Mouse (Mus musculus) neural tube, embryonic 14.5 days (tissue): ENCODE results near the gene Psmd11. TPM values are rescaled to one million over a fixed set of nuclear protein-coding genes. Genes with fewer than 3 reads are reported as not detected.
"Not testable (repeated sequence)": the region's sequence is repeated elsewhere in the genome, so short reads cannot be mapped to it uniquely, and the experiment has no call there.

Experiments
- ATAC-seq: fragments of 200-750 bp; cut with Nextera tagmentation; 2 replicates; pipeline ENCODE4 v1.8.0; 2017; ENCODE audit warnings: low read depth, mild to moderate bottlenecking, moderate TSS enrichment, moderate library complexity
- H3K27ac ChIP-seq: fragments of 300-500 bp; sonication (generic); 2 replicates; pipeline ENCODE4 v1.5.1; 2014; ENCODE audit warnings: low read depth, mild to moderate bottlenecking, control low read depth, low read length, moderate library complexity, mixed read lengths
- H3K27me3 ChIP-seq: fragments of 300-500 bp; sonication (generic); 2 replicates; pipeline ENCODE4 v1.6.1; 2014; ENCODE audit warnings: low read length; ENCODE audit not compliant: control insufficient read depth, insufficient read depth
- H3K36me3 ChIP-seq: fragments of 300-500 bp; sonication (generic); 2 replicates; pipeline ENCODE4 v1.6.1; 2014; ENCODE audit warnings: low read length, mixed read lengths; ENCODE audit not compliant: control insufficient read depth, insufficient read depth
- H3K4me1 ChIP-seq: fragments of 300-500 bp; sonication (generic); 2 replicates; pipeline ENCODE4 v1.6.1; 2014; ENCODE audit warnings: low read length; ENCODE audit not compliant: control insufficient read depth, insufficient read depth
- H3K4me2 ChIP-seq: fragments of 300-500 bp; sonication (generic); 2 replicates; pipeline ENCODE4 v1.6.1; 2014; ENCODE audit warnings: mild to moderate bottlenecking, low read depth, low read length, control low read depth
- H3K4me3 ChIP-seq: fragments of 300-500 bp; sonication (generic); 2 replicates; pipeline ENCODE4 v1.5.1; 2014; ENCODE audit warnings: low read depth, low read length, control low read depth, mixed read lengths
- H3K9ac ChIP-seq: fragments of 300-500 bp; sonication (generic); replicated peaks from 2 replicates; pipeline ENCODE4 v1.6.1; 2014; ENCODE audit warnings: low read depth, mild to moderate bottlenecking, control low read depth, low read length, mixed read lengths
- H3K9me3 ChIP-seq: fragments of 300-500 bp; sonication (generic); 2 replicates; pipeline ENCODE4 v1.6.1; 2016; ENCODE audit warnings: low read length; ENCODE audit not compliant: control insufficient read depth
- WGBS: fragments of 180-500 bp; shearing (Covaris S2); extraction: QIAGEN DNeasy Blood & Tissue Kit; methylation state at CpG from one replicate; pipeline ENCODE4 v1.1.7; 2014; 5-methylcytosine and 5-hydroxymethylcytosine counted together
- polyA plus RNA-seq: library from polyadenylated mRNA; unstranded; fragments of >200 nt; fragmentation: Nextera tagmentation; extraction: Ambion mirVana; gene quantifications from 2 replicates; pipeline ENCODE4 v1.2.1, GENCODE M21; 2014

Psmd11 gene
- polyA plus RNA-seq, 1 experiment from 2014 or later, result 255 TPM

- Histone ChIP-seq H3K36me3 (peaks cover 60% of the 10 kb centered on the region), H3K4me1 (peaks cover 3% of the 10 kb centered on the region; the same call in 1 of the 2 replicates), H3K27me3 (no peaks in the 10 kb centered on the region), H3K9ac (no peak overlapping the region), H3K27ac (no peak overlapping the region), H3K4me3 (no peak overlapping the region), H3K9me3 (no peaks in the 10 kb centered on the region), H3K4me2 (no peak overlapping the region)
- WGBS, result 92% methylated on average over 2 of the region's 2 CpGs
- no peak for ATAC-seq
Observed at GRCm38 (mm10) chr11:80391407-80392120, 36.9 kb upstream of the Psmd11 start.

DNA sequence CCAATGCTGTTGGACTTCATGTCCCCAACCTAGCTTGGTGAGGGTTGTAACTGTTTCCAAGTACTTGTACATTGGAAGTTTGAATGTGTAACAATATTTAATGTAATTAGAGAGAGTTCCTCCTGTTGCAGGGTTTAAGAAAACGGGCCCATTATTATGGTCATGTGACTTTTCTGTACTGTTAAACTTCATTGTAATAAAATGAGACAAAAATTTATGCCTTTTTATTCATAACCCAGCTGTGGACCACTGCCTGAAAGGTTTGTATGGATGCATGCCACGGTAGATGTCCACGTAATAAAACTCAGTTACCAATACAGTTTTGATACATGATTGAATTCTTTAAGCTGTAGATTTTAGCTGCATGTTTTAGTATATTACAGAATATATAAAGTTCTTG, 32.5 kb upstream of the Psmd11 start:
- no peak for ATAC-seq
- Histone ChIP-seq H3K4me1 (no peaks in the 10 kb centered on the region), H3K9me3 (no peaks in the 10 kb centered on the region), H3K27ac (no peak overlapping the region), H3K9ac (no peak overlapping the region), H3K4me3 (no peak overlapping the region), H3K27me3 (no peaks in the 10 kb centered on the region), H3K36me3 (peaks cover 63% of the 10 kb centered on the region), H3K4me2 (no peak overlapping the region)
- WGBS, result 92% methylated on average over 3 of the region's 3 CpGs

GRCm38 (mm10) chr11:80396617-80397016, 31.8 kb upstream of the Psmd11 start:
- WGBS, result 88% methylated on average over 4 of the region's 4 CpGs
- no peak overlapping the region for H3K4me3 ChIP-seq
- no peak overlapping the region for H3K27ac ChIP-seq
- H3K4me1 ChIP-seq, result no peaks in the 10 kb centered on the region
- H3K27me3 ChIP-seq, result no peaks in the 10 kb centered on the region
- no peak overlapping the region for H3K9ac ChIP-seq
- no peak overlapping the region for H3K4me2 ChIP-seq
- no peak for ATAC-seq
- peaks cover 63% of the 10 kb centered on the region for H3K36me3 ChIP-seq
- H3K9me3 ChIP-seq, result no peaks in the 10 kb centered on the region

DNA sequence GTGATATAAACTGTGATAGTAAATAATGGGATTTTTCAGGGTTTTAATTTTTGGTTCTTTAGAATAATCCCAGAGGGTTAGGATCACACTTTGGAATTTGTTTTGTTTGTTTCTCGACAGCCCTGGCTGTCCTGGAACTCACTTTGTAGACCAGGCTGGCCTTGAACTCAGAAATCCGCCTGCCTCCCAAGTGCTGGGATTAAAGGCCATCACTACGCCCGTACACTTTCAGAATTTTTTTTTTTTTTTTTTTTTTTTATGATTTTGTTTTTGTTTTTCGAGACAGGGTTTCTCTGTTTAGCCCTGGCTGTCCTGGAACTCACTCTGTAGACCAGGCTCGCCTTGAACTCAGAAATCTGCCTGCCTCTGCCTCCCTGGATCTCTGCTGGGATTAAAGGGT, 20.5 kb upstream of the Psmd11 start:
- H3K9me3 ChIP-seq, H3K9ac ChIP-seq, H3K4me1 ChIP-seq, ATAC-seq, H3K4me2 ChIP-seq, H3K4me3 ChIP-seq, H3K27me3 ChIP-seq, H3K27ac ChIP-seq: not testable (repeated sequence)
- peaks cover 38% of the 10 kb centered on the region for H3K36me3 ChIP-seq
- 97% methylated on average over 6 of the region's 6 CpGs for WGBS

DNA sequence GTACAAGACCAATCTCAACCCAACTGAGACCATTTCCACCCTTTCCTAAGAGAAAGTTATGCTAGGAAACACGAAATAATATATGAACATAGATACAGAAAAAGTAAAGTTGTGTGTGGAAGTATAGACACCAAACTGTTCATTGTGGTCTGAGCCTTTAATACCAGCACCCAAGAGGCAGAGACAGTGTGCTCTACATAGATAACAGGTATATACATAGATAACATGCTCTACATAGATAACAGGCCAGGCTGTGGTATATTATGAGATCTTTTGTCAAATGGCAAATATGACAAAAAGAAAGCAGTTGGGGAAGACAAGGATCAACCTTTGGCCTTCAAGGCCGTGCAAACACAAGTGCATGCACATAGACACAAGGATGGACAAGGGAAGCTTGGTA, 18.0 kb upstream of the Psmd11 start:
- no peak overlapping the region for H3K4me3 ChIP-seq
- 90% methylated on average over 2 of the region's 2 CpGs for WGBS
- H3K27ac ChIP-seq, result no peak overlapping the region
- H3K4me1 ChIP-seq, result no peaks in the 10 kb centered on the region
- H3K36me3 ChIP-seq, result peaks cover 27% of the 10 kb centered on the region
- no peaks in the 10 kb centered on the region for H3K9me3 ChIP-seq
- H3K4me2 ChIP-seq, result no peak overlapping the region
- ATAC-seq, result no peak
- H3K9ac ChIP-seq, result no peak overlapping the region
- H3K27me3 ChIP-seq, result no peaks in the 10 kb centered on the region

DNA sequence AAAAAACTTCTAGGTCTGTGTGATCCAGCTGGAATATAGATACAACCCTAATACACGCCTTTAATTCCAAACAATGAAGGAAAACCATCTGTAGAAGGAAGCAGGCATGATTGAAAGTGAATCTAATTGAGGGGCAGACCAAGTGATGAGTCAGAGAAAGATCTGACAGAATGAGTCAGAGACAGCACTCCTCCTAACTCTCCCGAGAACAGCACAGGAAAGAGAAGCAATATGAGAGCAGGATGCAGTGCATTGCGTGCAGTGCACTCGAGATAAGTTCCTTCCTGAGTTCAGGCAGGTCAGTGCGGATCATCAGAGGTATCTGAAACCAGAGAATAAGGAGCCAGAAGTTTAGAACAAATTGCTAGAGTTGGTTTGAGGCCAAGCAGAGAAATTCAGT, 11.3 kb upstream of the Psmd11 start:
- no peak overlapping the region for H3K4me2 ChIP-seq
- H3K9ac ChIP-seq, result no peak overlapping the region
- ATAC-seq, result no peak
- no peaks in the 10 kb centered on the region for H3K4me1 ChIP-seq
- H3K4me3 ChIP-seq, result no peak overlapping the region
- peaks cover 5% of the 10 kb centered on the region; the same call in 1 of the 2 replicates for H3K36me3 ChIP-seq
- 92% methylated on average over 5 of the region's 5 CpGs for WGBS
- H3K9me3 ChIP-seq, result no peaks in the 10 kb centered on the region
- no peak overlapping the region for H3K27ac ChIP-seq
- no peaks in the 10 kb centered on the region for H3K27me3 ChIP-seq

GRCm38 (mm10) chr11:80419743-80420142, 8.7 kb upstream of the Psmd11 start:
- Histone ChIP-seq H3K4me1 (no peaks in the 10 kb centered on the region), H3K27me3 (no peaks in the 10 kb centered on the region), H3K9me3 (no peaks in the 10 kb centered on the region), H3K4me3 (no peak overlapping the region), H3K4me2 (no peak overlapping the region), H3K27ac (no peak overlapping the region), H3K9ac (no peak overlapping the region), H3K36me3 (peaks cover 5% of the 10 kb centered on the region; the same call in 1 of the 2 replicates)
- no peak for ATAC-seq
- WGBS, result 91% methylated on average over 1 of the region's 1 CpGs

GRCm38 (mm10) chr11:80420202-80420984, 8.0 kb upstream of the Psmd11 start:
- no peak overlapping the region for H3K27ac ChIP-seq
- no peaks in the 10 kb centered on the region for H3K9me3 ChIP-seq
- no peak overlapping the region for H3K9ac ChIP-seq
- no peaks in the 10 kb centered on the region for H3K27me3 ChIP-seq
- H3K4me1 ChIP-seq, result no peaks in the 10 kb centered on the region
- H3K36me3 ChIP-seq, result no peaks in the 10 kb centered on the region; the same call in 1 of the 2 replicates
- no peak overlapping the region for H3K4me3 ChIP-seq
- ATAC-seq, result no peak
- H3K4me2 ChIP-seq, result no peak overlapping the region
- 62% methylated on average over 2 of the region's 2 CpGs for WGBS

DNA sequence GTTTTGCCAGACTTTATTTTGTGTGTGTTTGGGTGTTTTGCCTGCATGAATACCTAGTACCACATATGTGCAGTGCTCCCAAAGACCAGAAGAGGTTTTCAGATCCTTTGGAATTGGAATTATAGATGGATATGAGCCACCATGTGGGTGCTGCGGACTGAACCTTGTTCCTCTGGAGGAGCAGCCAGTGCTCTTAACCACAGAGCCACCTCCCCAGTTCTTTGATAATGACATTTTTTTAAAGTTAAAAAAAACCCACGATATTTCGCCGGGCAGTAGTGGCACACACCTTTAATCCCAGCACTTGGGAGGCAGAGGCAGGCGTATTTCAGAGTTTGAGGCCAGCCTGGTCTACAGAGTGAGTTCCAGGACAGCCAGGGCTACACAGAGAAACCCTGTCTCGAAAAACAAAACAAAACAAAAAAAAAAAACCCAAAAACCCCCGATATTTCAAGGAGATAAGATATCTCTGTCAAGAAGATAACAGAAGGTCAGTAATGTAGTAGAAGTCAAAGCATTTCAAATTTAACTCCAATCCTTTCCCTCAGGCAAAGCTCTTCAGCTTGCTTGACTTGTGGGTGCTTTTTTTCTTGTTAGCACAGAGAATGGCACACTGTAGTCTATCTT, 6.9 kb upstream of the Psmd11 start:
- H3K27me3 ChIP-seq, result no peaks in the 10 kb centered on the region
- H3K9me3 ChIP-seq, result no peaks in the 10 kb centered on the region
- 91% methylated on average over 7 of the region's 7 CpGs for WGBS
- no peak overlapping the region for H3K9ac ChIP-seq
- no peak overlapping the region for H3K27ac ChIP-seq
- ATAC-seq, result no peak
- no peaks in the 10 kb centered on the region for H3K4me1 ChIP-seq
- no peak overlapping the region for H3K4me3 ChIP-seq
- H3K4me2 ChIP-seq, result no peak overlapping the region
- H3K36me3 ChIP-seq, result no peaks in the 10 kb centered on the region; the same call in 1 of the 2 replicates
